Mouse (Mus musculus) embryonic facial prominence, embryonic 15.5 days (tissue): ENCODE data around the gene Osbpl2. TPM values are rescaled to one million over a fixed set of nuclear protein-coding genes. Genes with fewer than 3 reads are reported as not detected.

ENCODE experiments used
- ATAC-seq: fragments of 200-750 bp; cut with Nextera tagmentation; 2 replicates; pipeline ENCODE4 v1.8.0; 2017; ENCODE audit warnings: low read depth, moderate TSS enrichment; ENCODE audit not compliant: insufficient number of reproducible peaks, low FRiP score, low TSS enrichment
- H3K27ac ChIP-seq: fragments of 300-500 bp; sonication (generic); replicated peaks from 2 replicates; pipeline ENCODE4 v1.5.1; 2015; ENCODE audit warnings: mild to moderate bottlenecking, inconsistent platforms
- H3K27me3 ChIP-seq: fragments of 300-500 bp; sonication (generic); 2 replicates; pipeline ENCODE4 v1.6.1; 2015; ENCODE audit warnings: inconsistent platforms
- H3K36me3 ChIP-seq: fragments of 300-500 bp; sonication (generic); 2 replicates; pipeline ENCODE4 v1.6.1; 2015; ENCODE audit warnings: mild to moderate bottlenecking, inconsistent platforms
- H3K4me1 ChIP-seq: fragments of 300-500 bp; sonication (generic); 2 replicates; pipeline ENCODE4 v1.6.1; 2015; ENCODE audit warnings: inconsistent platforms
- H3K4me2 ChIP-seq: fragments of 300-500 bp; sonication (generic); replicated peaks from 2 replicates; pipeline ENCODE4 v1.6.1; 2015; ENCODE audit warnings: mild to moderate bottlenecking, inconsistent platforms
- H3K4me3 ChIP-seq: fragments of 300-500 bp; sonication (generic); replicated peaks from 2 replicates; pipeline ENCODE4 v1.5.1; 2015; ENCODE audit warnings: mild to moderate bottlenecking, inconsistent platforms
- H3K9ac ChIP-seq: fragments of 300-500 bp; sonication (generic); 2 replicates; pipeline ENCODE4 v1.6.1; 2015; ENCODE audit warnings: inconsistent platforms
- H3K9me3 ChIP-seq: fragments of 300-500 bp; sonication (generic); replicated peaks from 2 replicates; pipeline ENCODE4 v1.6.1; 2016; ENCODE audit warnings: inconsistent platforms
- WGBS: fragments of 180-500 bp; shearing (Covaris S2); methylation state at CpG from one replicate; pipeline ENCODE4 v1.1.7; 2015; 5-methylcytosine and 5-hydroxymethylcytosine counted together
- polyA plus RNA-seq: library from polyadenylated mRNA; unstranded; fragments of >200 nt; fragmentation: Nextera tagmentation; extraction: Ambion mirVana; gene quantifications from 2 replicates; pipeline ENCODE4 v1.2.1, GENCODE M21; 2015

Gene Osbpl2
- polyA plus RNA-seq, 1 experiment from 2014 or later, result 43.0 TPM

- no peak for ATAC-seq
- H3K36me3 ChIP-seq, result peaks cover 24% of the 10 kb centered on the region
- no peak overlapping the region for H3K4me2 ChIP-seq
- no peaks in the 10 kb centered on the region for H3K9me3 ChIP-seq
- H3K4me1 ChIP-seq, result no peaks in the 10 kb centered on the region
- 81% methylated on average over 24 of the region's 24 CpGs for WGBS
- H3K27me3 ChIP-seq, result no peaks in the 10 kb centered on the region
- H3K27ac ChIP-seq, result no peak overlapping the region
- H3K4me3 ChIP-seq, result no peak overlapping the region
- H3K9ac ChIP-seq, result no peak overlapping the region
Observed at GRCm38 (mm10) chr2:180184011-180184751, 65.1 kb downstream of the Osbpl2 start.

DNA sequence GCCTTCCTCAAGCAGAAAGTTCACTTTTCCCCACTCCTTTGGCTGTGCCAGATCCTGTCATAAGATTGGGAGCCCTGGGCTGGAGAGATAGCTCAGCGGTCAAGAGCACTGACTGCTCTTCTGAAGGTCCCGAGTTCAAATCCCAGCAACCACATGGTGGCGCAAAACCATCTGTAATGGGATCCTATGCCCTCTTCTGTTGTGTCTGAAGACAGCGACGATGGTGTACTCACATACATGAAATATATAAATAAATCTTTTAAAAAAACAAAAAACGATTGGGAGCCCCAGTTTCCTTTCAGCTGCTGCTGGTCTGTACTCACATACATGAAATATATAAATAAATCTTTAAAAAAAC is 65.6 kb downstream of the Osbpl2 start:
- H3K27me3 ChIP-seq, result no peaks in the 10 kb centered on the region
- no peaks in the 10 kb centered on the region for H3K9me3 ChIP-seq
- WGBS, result 78% methylated on average over 6 of the region's 6 CpGs
- H3K9ac ChIP-seq, result no peak overlapping the region
- H3K27ac ChIP-seq, result no peak overlapping the region
- H3K4me3 ChIP-seq, result no peak overlapping the region
- H3K4me1 ChIP-seq, result no peaks in the 10 kb centered on the region
- peaks cover 22% of the 10 kb centered on the region for H3K36me3 ChIP-seq
- ATAC-seq, result no peak
- no peak overlapping the region for H3K4me2 ChIP-seq

- Histone ChIP-seq H3K27ac (no peak overlapping the region), H3K4me2 (no peak overlapping the region), H3K9ac (no peak overlapping the region), H3K36me3 (peaks cover 19% of the 10 kb centered on the region), H3K4me1 (no peaks in the 10 kb centered on the region), H3K9me3 (no peaks in the 10 kb centered on the region), H3K27me3 (no peaks in the 10 kb centered on the region), H3K4me3 (no peak overlapping the region)
- 88% methylated on average over 14 of the region's 14 CpGs for WGBS
- ATAC-seq, result no peak
Observed at GRCm38 (mm10) chr2:180185686-180186085, 66.6 kb downstream of the Osbpl2 start.

- WGBS, result 86% methylated on average over 11 of the region's 11 CpGs
Observed at GRCm38 (mm10) chr2:180187362-180187761, 68.3 kb downstream of the Osbpl2 start.

DNA sequence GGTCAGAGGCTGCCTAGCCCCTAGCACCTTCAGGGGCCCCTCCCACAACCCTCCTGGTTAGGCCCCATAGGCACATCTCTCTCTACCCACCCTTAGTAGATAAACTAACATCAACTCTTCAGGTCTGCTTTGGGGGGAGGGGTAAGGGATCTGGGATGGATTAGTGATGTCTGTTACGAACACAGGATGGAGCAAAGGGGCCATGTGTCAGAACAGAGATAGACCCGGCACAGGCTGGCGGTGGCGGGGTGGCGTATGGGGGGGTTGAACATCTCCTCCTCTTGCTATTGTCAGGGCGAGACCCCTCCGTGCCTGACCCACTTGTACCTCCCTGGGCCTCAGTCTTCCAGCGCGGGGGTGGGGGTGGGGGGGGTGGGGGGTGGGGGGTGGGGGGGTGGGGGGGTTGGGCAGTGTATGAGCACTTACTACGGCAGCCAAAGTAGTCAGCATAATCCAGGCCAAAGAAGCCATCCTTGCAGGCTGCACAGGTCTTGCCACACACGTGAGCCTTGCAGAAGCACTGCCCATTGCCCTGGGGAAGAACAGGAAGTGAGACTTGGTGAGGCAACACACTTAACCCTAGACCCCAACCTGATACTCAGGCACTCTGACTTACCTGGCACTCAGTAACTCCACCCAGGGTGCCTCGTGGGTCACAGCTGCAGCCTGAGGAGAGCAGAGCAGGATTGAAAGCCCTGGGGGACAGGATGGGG is 77.7 kb downstream of the Osbpl2 start:
- no peak overlapping the region for H3K9ac ChIP-seq
- WGBS, result 65% methylated on average over 10 of the region's 12 CpGs
- ATAC-seq, result no peak
- H3K27me3 ChIP-seq, result no peaks in the 10 kb centered on the region
- H3K36me3 ChIP-seq, result peaks cover 18% of the 10 kb centered on the region; the same call in 1 of the 2 replicates
- no peaks in the 10 kb centered on the region for H3K4me1 ChIP-seq
- no peak overlapping the region for H3K4me2 ChIP-seq
- H3K4me3 ChIP-seq, result no peak overlapping the region
- H3K9me3 ChIP-seq, result no peaks in the 10 kb centered on the region
- H3K27ac ChIP-seq, result no peak overlapping the region

More at GRCm38 (mm10) chr2:180187362-180187761, 68.3 kb downstream of the Osbpl2 start:
- no peak for ATAC-seq
- Histone ChIP-seq H3K4me1 (no peaks in the 10 kb centered on the region), H3K4me2 (no peak overlapping the region), H3K9ac (no peak overlapping the region), H3K27ac (no peak overlapping the region), H3K36me3 (peaks cover 19% of the 10 kb centered on the region; the same call in 1 of the 2 replicates), H3K9me3 (no peaks in the 10 kb centered on the region), H3K27me3 (no peaks in the 10 kb centered on the region), H3K4me3 (no peak overlapping the region)

DNA sequence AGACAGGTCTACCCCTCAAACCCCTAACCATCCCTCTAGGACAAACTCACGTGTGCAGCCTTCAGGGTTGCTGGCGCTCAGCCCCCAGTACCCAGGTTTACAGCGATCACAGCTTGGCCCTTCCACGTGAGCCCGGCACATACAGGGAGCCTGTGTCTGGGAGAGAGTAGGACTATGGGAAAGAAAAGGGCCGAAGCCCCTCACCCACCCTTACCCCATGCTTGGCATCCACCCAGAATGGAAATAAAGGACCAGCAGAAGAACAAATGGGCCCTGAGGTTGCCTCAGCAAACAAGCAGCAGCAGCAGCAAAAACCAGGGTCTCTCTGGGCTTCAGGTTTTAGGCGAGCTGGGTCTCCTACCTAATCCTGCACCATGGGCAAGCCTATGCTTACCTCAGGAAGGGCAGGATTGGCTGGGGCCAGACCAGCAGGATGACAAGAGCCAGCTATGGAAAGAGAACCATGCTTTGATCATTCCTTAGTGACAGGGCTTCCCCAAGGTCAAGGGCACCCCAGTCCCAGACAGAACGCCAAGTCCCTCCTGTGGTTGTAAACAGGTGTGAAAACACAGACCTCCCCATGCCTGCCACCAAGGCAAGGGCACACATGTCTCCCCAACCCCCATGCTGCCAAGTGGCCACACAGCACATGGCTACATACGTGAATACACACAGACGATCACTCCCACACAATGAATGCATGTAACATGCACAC is 78.4 kb downstream of the Osbpl2 start:
- no peak overlapping the region for H3K9ac ChIP-seq
- no peaks in the 10 kb centered on the region for H3K4me1 ChIP-seq
- 81% methylated on average over 10 of the region's 10 CpGs for WGBS
- H3K27me3 ChIP-seq, result no peaks in the 10 kb centered on the region
- no peak for ATAC-seq
- H3K27ac ChIP-seq, result no peak overlapping the region
- peaks cover 14% of the 10 kb centered on the region; the same call in 1 of the 2 replicates for H3K36me3 ChIP-seq
- no peaks in the 10 kb centered on the region for H3K9me3 ChIP-seq
- H3K4me3 ChIP-seq, result no peak overlapping the region
- H3K4me2 ChIP-seq, result no peak overlapping the region

DNA sequence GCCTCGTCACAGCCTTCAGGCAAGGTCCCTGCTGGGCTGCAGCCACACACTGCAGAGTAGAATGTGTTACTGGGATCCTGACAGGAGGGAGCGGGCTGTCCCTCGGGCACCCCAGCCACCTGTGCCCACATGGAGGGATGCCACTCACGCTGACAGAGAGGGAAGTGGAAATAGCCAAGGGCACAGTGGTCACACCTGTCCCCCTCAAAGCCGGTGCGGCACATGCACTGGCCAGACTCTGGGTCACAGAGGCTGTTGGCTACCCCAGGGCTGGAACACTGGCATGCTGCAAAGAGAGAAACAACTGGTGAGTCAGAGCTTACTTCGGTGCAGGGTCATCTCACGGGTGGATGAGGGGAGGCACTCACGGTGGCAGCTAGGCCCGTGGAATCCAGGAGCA is 79.7 kb downstream of the Osbpl2 start:
- 82% methylated on average over 10 of the region's 10 CpGs for WGBS
- no peak for ATAC-seq

GRCm38 (mm10) chr2:180200681-180201080 is 81.6 kb downstream of the Osbpl2 start:
- Histone ChIP-seq H3K9me3 (no peaks in the 10 kb centered on the region), H3K36me3 (no peaks in the 10 kb centered on the region; the same call in 1 of the 2 replicates), H3K9ac (no peak overlapping the region), H3K4me3 (no peak overlapping the region), H3K27me3 (no peaks in the 10 kb centered on the region), H3K4me1 (0 out of 2 replicates have a peak, but pooled peaks cover 6% of the 10 kb centered on the region), H3K4me2 (no peak overlapping the region), H3K27ac (no peak overlapping the region)
- no peak for ATAC-seq
- 70% methylated on average over 11 of the region's 11 CpGs for WGBS

More for the DNA sequence above, 79.7 kb downstream of the Osbpl2 start:
- no peak overlapping the region for H3K4me2 ChIP-seq
- H3K4me1 ChIP-seq, result no peaks in the 10 kb centered on the region
- H3K4me3 ChIP-seq, result no peak overlapping the region
- H3K27ac ChIP-seq, result no peak overlapping the region
- no peaks in the 10 kb centered on the region for H3K9me3 ChIP-seq
- no peaks in the 10 kb centered on the region for H3K27me3 ChIP-seq
- H3K36me3 ChIP-seq, result peaks cover 10% of the 10 kb centered on the region; the same call in 1 of the 2 replicates
- no peak overlapping the region for H3K9ac ChIP-seq

DNA sequence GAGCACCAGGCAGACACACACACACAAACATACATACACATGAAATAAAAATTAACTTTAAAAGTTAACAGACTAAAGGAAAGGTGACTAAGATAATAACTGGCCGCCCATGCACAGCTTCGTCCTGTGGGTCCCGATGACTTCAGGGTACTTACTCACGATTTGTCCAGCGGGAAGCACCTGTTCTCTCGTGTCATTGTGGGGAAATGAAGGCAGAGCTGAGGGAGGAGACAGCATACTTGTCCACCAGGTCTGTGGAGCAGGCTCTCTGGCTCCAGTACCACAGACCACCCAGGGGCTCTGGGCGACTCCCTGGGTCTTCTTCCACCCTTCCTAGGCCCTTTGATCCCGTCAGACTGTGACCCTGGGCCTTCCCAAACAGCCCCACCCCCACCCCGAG is 82.2 kb downstream of the Osbpl2 start:
- Histone ChIP-seq H3K9ac (no peak overlapping the region), H3K9me3 (no peaks in the 10 kb centered on the region), H3K4me3 (no peak overlapping the region), H3K4me2 (no peak overlapping the region), H3K27me3 (no peaks in the 10 kb centered on the region), H3K36me3 (no peaks in the 10 kb centered on the region), H3K27ac (no peak overlapping the region), H3K4me1 (0 out of 2 replicates have a peak, but pooled peaks cover 6% of the 10 kb centered on the region)
- 69% methylated on average over 9 of the region's 9 CpGs for WGBS
- no peak for ATAC-seq

DNA sequence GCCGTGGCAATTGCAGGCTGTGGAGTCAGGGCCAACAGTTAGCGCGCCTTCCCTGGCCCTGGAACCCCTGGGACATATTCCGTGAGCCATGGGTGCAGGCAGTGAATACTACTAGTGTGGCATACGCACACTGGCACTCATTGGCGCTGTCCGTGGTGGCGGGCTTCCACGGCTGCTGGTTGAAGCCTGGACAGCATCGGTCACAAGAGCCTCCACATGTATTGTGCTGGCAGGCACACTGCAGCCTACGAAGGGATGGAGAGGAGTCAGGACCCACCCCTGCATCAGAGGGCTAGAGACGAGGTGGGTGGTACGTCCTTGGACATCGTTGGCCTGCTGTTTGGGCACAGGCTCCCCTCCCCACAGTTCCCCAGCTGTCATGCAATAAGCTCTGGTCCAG is 83.2 kb downstream of the Osbpl2 start:
- Histone ChIP-seq H3K4me1 (0 out of 2 replicates have a peak, but pooled peaks cover 6% of the 10 kb centered on the region), H3K27me3 (no peaks in the 10 kb centered on the region), H3K9me3 (no peaks in the 10 kb centered on the region), H3K36me3 (no peaks in the 10 kb centered on the region), H3K4me2 (no peak overlapping the region), H3K9ac (no peak overlapping the region), H3K27ac (no peak overlapping the region), H3K4me3 (no peak overlapping the region)
- WGBS, result 87% methylated on average over 14 of the region's 14 CpGs
- ATAC-seq, result no peak

DNA sequence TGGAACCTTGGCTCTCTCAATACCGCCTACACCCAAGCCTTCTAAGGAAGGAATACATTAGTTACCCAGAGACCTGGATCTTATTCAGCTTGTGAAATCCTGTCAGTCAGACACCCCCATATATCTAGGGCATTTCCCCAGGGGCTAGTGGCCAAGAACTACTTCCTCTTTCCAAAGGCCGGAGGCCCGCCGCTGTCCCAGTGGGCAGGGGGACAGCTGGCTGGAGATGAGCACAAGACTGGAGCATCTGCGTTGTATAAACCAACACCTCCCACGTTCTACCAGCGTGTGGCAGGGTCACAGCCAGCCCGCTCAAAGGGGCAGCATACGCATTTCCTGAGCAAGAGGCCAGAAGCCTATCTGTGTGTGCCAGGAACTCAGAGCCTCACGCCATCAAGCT is 83.7 kb downstream of the Osbpl2 start:
- H3K4me3 ChIP-seq, result no peak overlapping the region
- no peak overlapping the region for H3K27ac ChIP-seq
- H3K9me3 ChIP-seq, result no peaks in the 10 kb centered on the region
- 0 out of 2 replicates have a peak, but pooled peaks cover 6% of the 10 kb centered on the region for H3K4me1 ChIP-seq
- H3K27me3 ChIP-seq, result no peaks in the 10 kb centered on the region
- H3K4me2 ChIP-seq, result no peak overlapping the region
- H3K36me3 ChIP-seq, result no peaks in the 10 kb centered on the region
- 72% methylated on average over 10 of the region's 10 CpGs for WGBS
- no peak for ATAC-seq
- no peak overlapping the region for H3K9ac ChIP-seq
